In the genomic region with DNA sequence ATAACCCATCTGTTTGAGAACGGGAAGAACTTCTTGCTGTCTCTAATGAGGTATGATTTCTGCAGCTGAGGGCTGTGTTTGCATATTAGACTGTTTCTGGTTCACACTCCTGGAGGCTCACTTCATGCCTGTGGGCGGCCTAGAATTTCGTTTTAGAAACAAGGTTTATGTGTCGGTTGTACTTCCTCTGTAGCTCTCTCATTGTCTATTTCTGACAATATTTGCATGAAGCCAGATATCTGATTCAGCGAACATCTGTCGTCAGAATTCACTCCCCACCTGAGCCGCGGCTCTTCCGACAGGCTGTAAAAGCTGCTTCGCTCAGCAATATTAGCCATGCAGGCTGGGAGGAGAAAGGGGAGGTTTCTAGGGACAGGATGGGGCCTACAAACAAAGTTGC, we compare ENCODE assay signal across 31 mouse cellular contexts.
DNase-seq lines count a peak whose midpoint lies in the region; ATAC-seq lines count a peak whose summit lies in the region.
"Had no signal": no experiment of that assay in that cellular context is flagged by ENCODE, and none has a peak within 500 bp of the region (broad histone marks: within the 10 kb centered on the region; RNA-seq: fewer than 3 reads in every experiment).

No protein-coding gene starts in this region.

- 82% methylated on average over 10 of the region's 10 CpGs for WGBS in intestine, embryonic 15.5 days

- no peaks in the 10 kb centered on the region for H3K27me3 ChIP-seq in intestine, embryonic 15.5 days (replicated peaks)
- H3K27me3 ChIP-seq: embryonic facial prominence, embryonic 12.5 days; heart, embryonic 12.5 days; hindbrain, embryonic 15.5 days; liver, embryonic 12.5 days; megakaryocyte, embryonic 14.5 days; midbrain, embryonic 12.5 days; neural tube, embryonic 12.5 days had no signal

- no peak overlapping the region for H3K27ac ChIP-seq in intestine, embryonic 15.5 days
- H3K27ac ChIP-seq: embryonic facial prominence, embryonic 12.5 days; forebrain, embryonic 10.5 days; hindbrain, embryonic 15.5 days; kidney, postnatal 0 days; liver, embryonic 12.5 days; midbrain, embryonic 12.5 days; neural tube, embryonic 12.5 days had no signal

- DNase-seq in frontal cortex, postnatal 10 days (ENCODE audit: low spot score in 2 of 2) = no peak
- DNase-seq in right cerebral cortex, adult 2 months (ENCODE audit: low spot score in 2 of 2) = peak; percentile 65 to 72
- no peak for DNase-seq in right cerebral cortex, postnatal 14 days
- DNase-seq in left cerebral cortex, postnatal 25 days (ENCODE audit: low spot score in 2 of 2) = peak; percentile 18 to 90
- no peak for DNase-seq in lung, postnatal 14 days
- DNase-seq: adrenal gland, postnatal 10 days; cerebellum, adult 11 months; cerebellum, adult 9-10 months; embryo, embryonic 11 days; gastrocnemius, postnatal 25 days; heart, adult 18-20 months; kidney, adult 2 months; kidney, postnatal 4 days; liver, postnatal 0 days; lung, postnatal 4 days had no signal

- ATAC-seq in frontal cortex, adult (ENCODE audit: low TSS enrichment) = peak; percentile 98
- ATAC-seq in erythroid progenitor cell, adult 5-6 weeks (replicated peaks; ENCODE audit: low FRiP score, poor library complexity, severe bottlenecking) = no peak
- no peak for ATAC-seq in intestine, embryonic 15.5 days
- ATAC-seq: forebrain, embryonic 16.5 days; inflammation-experienced regulatory T-cells, adult 6 months; liver, embryonic 12.5 days; liver, postnatal 0 days; Patski had no signal

- no peaks in the 10 kb centered on the region for H3K36me3 ChIP-seq in intestine, embryonic 15.5 days
- H3K36me3 ChIP-seq: embryonic facial prominence, embryonic 12.5 days; forebrain, embryonic 10.5 days; heart, embryonic 12.5 days; hindbrain, embryonic 15.5 days; liver, embryonic 12.5 days; midbrain, embryonic 12.5 days; neural tube, embryonic 12.5 days had no signal

- no peak overlapping the region for H3K4me3 ChIP-seq in intestine, embryonic 15.5 days (replicated peaks)
- H3K4me3 ChIP-seq: embryonic facial prominence, embryonic 12.5 days; forebrain, embryonic 10.5 days; heart, embryonic 12.5 days; hindbrain, embryonic 15.5 days; liver, embryonic 12.5 days; megakaryocyte, embryonic 14.5 days; midbrain, embryonic 12.5 days; myocyte; neural tube, embryonic 12.5 days had no signal

- no peak overlapping the region for H3K4me2 ChIP-seq in intestine, embryonic 15.5 days (replicated peaks)
- H3K4me2 ChIP-seq: embryonic facial prominence, embryonic 12.5 days; heart, embryonic 12.5 days; hindbrain, embryonic 15.5 days; liver, embryonic 12.5 days; midbrain, embryonic 12.5 days; neural tube, embryonic 12.5 days had no signal

- no peaks in the 10 kb centered on the region for H3K4me1 ChIP-seq in intestine, embryonic 15.5 days (replicated peaks)
- H3K4me1 ChIP-seq: embryonic facial prominence, embryonic 12.5 days; forebrain, embryonic 10.5 days; heart, embryonic 12.5 days; hindbrain, embryonic 15.5 days; liver, embryonic 12.5 days; megakaryocyte, embryonic 14.5 days; midbrain, embryonic 12.5 days; neural tube, embryonic 12.5 days had no signal

- no peak overlapping the region for H3K9ac ChIP-seq in intestine, embryonic 15.5 days
- H3K9ac ChIP-seq: embryonic facial prominence, embryonic 12.5 days; heart, embryonic 12.5 days; hindbrain, embryonic 15.5 days; liver, embryonic 12.5 days; liver, postnatal 0 days; midbrain, embryonic 12.5 days; neural tube, embryonic 12.5 days had no signal

- H3K9me3 ChIP-seq in intestine, embryonic 15.5 days = no peaks in the 10 kb centered on the region
- H3K9me3 ChIP-seq: embryonic facial prominence, embryonic 12.5 days; forebrain, embryonic 10.5 days; heart, embryonic 12.5 days; hindbrain, embryonic 15.5 days; midbrain, embryonic 12.5 days; neural tube, embryonic 12.5 days had no signal

- intact Hi-C loops in left cerebral cortex, postnatal 25 days (cut with DNase I) = loop anchor here (1.0 to 5.0 kb wide), 2 partner anchors 75 to 103 kb away; no protein-coding TSS in a partner anchor

Comparison
In these comparisons a context has a peak if more than half of its experiments do, and no peak if none do; other contexts are left out.
1. DNase-seq: peak in right cerebral cortex, adult 2 months (2 of 2) and left cerebral cortex, postnatal 25 days (2 of 2); none in frontal cortex, postnatal 10 days (0 of 2), right cerebral cortex, postnatal 14 days (single experiment) and lung, postnatal 14 days (single experiment).